Mouse (Mus musculus): ENCODE results near the gene Cym. TPM values are rescaled to one million over a fixed set of nuclear protein-coding genes. Genes with fewer than 3 reads are reported as not detected.

Gene Cym
- total and polyA plus RNA-seq, 2 experiments from 2014 or later, result 0.63 TPM; not detected in 1

- Histone ChIP-seq H3K4me1 (ENCODE audit: insufficient read depth, low read length) (no peaks in the 10 kb centered on the region), H3K27ac (no peak overlapping the region), H3K36me3 (ENCODE audit: insufficient read depth, low read length) (no peaks in the 10 kb centered on the region), H3K27me3 (ENCODE audit: insufficient read depth, low read length) (no peaks in the 10 kb centered on the region), H3K9ac (replicated peaks; ENCODE audit: low read length) (no peak overlapping the region), H3K4me2 (ENCODE audit: low read depth, low read length) (no peak overlapping the region), H3K4me3 (ENCODE audit: low read length) (no peak overlapping the region), H3K9me3 (ENCODE audit: low read length) (no peaks in the 10 kb centered on the region)
- WGBS, result 84% methylated on average over 5 of the region's 5 CpGs
- no peak for ATAC-seq
- no peak for DNase-seq (ENCODE audit: low spot score)
- TF ChIP-seq CTCF (IDR thresholded peaks at IDR 0.05; ENCODE audit: low read depth), result no peak
Measured at GRCm38 (mm10) chr3:107214606-107215005, 6.9 kb downstream of the Cym start.

- TF ChIP-seq CTCF (IDR thresholded peaks at IDR 0.05; ENCODE audit: low read depth), result no peak
- Histone ChIP-seq H3K27me3 (ENCODE audit: insufficient read depth, low read length) (no peaks in the 10 kb centered on the region), H3K27ac (no peak overlapping the region), H3K9ac (replicated peaks; ENCODE audit: low read length) (no peak overlapping the region), H3K4me2 (ENCODE audit: low read depth, low read length) (no peak overlapping the region), H3K36me3 (ENCODE audit: insufficient read depth, low read length) (no peaks in the 10 kb centered on the region), H3K4me1 (ENCODE audit: insufficient read depth, low read length) (no peaks in the 10 kb centered on the region), H3K4me3 (ENCODE audit: low read length) (no peak overlapping the region), H3K9me3 (ENCODE audit: low read length) (no peaks in the 10 kb centered on the region)
- ATAC-seq (0 out of 2 replicates have a peak, but pooled peaks have one; percentile 13), DNase-seq (ENCODE audit: low spot score) (peak; percentile 37)
- 44% methylated on average over 7 of the region's 7 CpGs for WGBS
Measured at GRCm38 (mm10) chr3:107207625-107208253, 13.8 kb downstream of the Cym start.

GRCm38 (mm10) chr3:107206490-107207150 lies 14.9 kb downstream of the Cym start:
- Histone ChIP-seq H3K27me3 (ENCODE audit: insufficient read depth, low read length) (no peaks in the 10 kb centered on the region), H3K36me3 (ENCODE audit: insufficient read depth, low read length) (no peaks in the 10 kb centered on the region), H3K4me3 (ENCODE audit: low read length) (no peak overlapping the region), H3K4me1 (ENCODE audit: insufficient read depth, low read length) (no peaks in the 10 kb centered on the region), H3K9ac (replicated peaks; ENCODE audit: low read length) (no peak overlapping the region), H3K9me3 (ENCODE audit: low read length) (no peaks in the 10 kb centered on the region), H3K4me2 (ENCODE audit: low read depth, low read length) (no peak overlapping the region), H3K27ac (no peak overlapping the region)
- no peak for ATAC-seq
- WGBS, result 38% methylated on average over 4 of the region's 4 CpGs
- no peak for DNase-seq (ENCODE audit: low spot score)
- TF ChIP-seq CTCF (IDR thresholded peaks at IDR 0.05; ENCODE audit: low read depth), result no peak

- Histone ChIP-seq H3K9ac (replicated peaks; ENCODE audit: low read length) (no peak overlapping the region), H3K4me2 (ENCODE audit: low read depth, low read length) (no peak overlapping the region), H3K9me3 (ENCODE audit: low read length) (no peaks in the 10 kb centered on the region), H3K4me3 (ENCODE audit: low read length) (no peak overlapping the region), H3K27ac (no peak overlapping the region), H3K27me3 (ENCODE audit: insufficient read depth, low read length) (no peaks in the 10 kb centered on the region), H3K4me1 (ENCODE audit: insufficient read depth, low read length) (no peaks in the 10 kb centered on the region), H3K36me3 (ENCODE audit: insufficient read depth, low read length) (no peaks in the 10 kb centered on the region)
- 16% methylated on average over 4 of the region's 4 CpGs for WGBS
- ATAC-seq, result no peak
- peak; percentile 84 for DNase-seq (ENCODE audit: low spot score)
- peak; percentile 88 for TF ChIP-seq CTCF (IDR thresholded peaks at IDR 0.05; ENCODE audit: low read depth)
Measured at GRCm38 (mm10) chr3:107205994-107206393, 15.5 kb downstream of the Cym start.

- no peak overlapping the region for H3K27ac ChIP-seq
- H3K9ac ChIP-seq (replicated peaks; ENCODE audit: low read length), result no peak overlapping the region
- H3K4me2 ChIP-seq (ENCODE audit: low read depth, low read length), result no peak overlapping the region
- no peaks in the 10 kb centered on the region for H3K36me3 ChIP-seq (ENCODE audit: insufficient read depth, low read length)
- no peaks in the 10 kb centered on the region for H3K9me3 ChIP-seq (ENCODE audit: low read length)
- H3K4me3 ChIP-seq (ENCODE audit: low read length), result no peak overlapping the region
- no peaks in the 10 kb centered on the region for H3K4me1 ChIP-seq (ENCODE audit: insufficient read depth, low read length)
- H3K27me3 ChIP-seq (ENCODE audit: insufficient read depth, low read length), result no peaks in the 10 kb centered on the region
- DNase-seq (ENCODE audit: low spot score) (no peak), ATAC-seq (no peak)
- no peak for TF ChIP-seq CTCF (IDR thresholded peaks at IDR 0.05; ENCODE audit: low read depth)
Measured at GRCm38 (mm10) chr3:107205170-107205569, 16.4 kb downstream of the Cym start.

GRCm38 (mm10) chr3:107204413-107204812 lies 17.1 kb downstream of the Cym start:
- no peaks in the 10 kb centered on the region for H3K27me3 ChIP-seq (ENCODE audit: insufficient read depth, low read length)
- H3K4me3 ChIP-seq (ENCODE audit: low read length), result no peak overlapping the region
- no peak for TF ChIP-seq CTCF (IDR thresholded peaks at IDR 0.05; ENCODE audit: low read depth)
- no peak overlapping the region for H3K9ac ChIP-seq (replicated peaks; ENCODE audit: low read length)
- ATAC-seq (no peak), DNase-seq (ENCODE audit: low spot score) (no peak)
- no peaks in the 10 kb centered on the region for H3K36me3 ChIP-seq (ENCODE audit: insufficient read depth, low read length)
- WGBS, result 92% methylated on average over 3 of the region's 3 CpGs
- no peaks in the 10 kb centered on the region for H3K4me1 ChIP-seq (ENCODE audit: insufficient read depth, low read length)
- H3K4me2 ChIP-seq (ENCODE audit: low read depth, low read length), result no peak overlapping the region
- H3K9me3 ChIP-seq (ENCODE audit: low read length), result no peaks in the 10 kb centered on the region
- H3K27ac ChIP-seq, result no peak overlapping the region
